Mouse (Mus musculus): ENCODE measurements around the gene Zfp119b.
A peak's percentile ranks its signal among the peaks of the same experiment; 100 is the strongest.
"Not testable (repeated sequence)": the region's sequence is repeated elsewhere in the genome, so short reads cannot be mapped to it uniquely, and the experiment has no call there.

The Zfp119b gene

DNA sequence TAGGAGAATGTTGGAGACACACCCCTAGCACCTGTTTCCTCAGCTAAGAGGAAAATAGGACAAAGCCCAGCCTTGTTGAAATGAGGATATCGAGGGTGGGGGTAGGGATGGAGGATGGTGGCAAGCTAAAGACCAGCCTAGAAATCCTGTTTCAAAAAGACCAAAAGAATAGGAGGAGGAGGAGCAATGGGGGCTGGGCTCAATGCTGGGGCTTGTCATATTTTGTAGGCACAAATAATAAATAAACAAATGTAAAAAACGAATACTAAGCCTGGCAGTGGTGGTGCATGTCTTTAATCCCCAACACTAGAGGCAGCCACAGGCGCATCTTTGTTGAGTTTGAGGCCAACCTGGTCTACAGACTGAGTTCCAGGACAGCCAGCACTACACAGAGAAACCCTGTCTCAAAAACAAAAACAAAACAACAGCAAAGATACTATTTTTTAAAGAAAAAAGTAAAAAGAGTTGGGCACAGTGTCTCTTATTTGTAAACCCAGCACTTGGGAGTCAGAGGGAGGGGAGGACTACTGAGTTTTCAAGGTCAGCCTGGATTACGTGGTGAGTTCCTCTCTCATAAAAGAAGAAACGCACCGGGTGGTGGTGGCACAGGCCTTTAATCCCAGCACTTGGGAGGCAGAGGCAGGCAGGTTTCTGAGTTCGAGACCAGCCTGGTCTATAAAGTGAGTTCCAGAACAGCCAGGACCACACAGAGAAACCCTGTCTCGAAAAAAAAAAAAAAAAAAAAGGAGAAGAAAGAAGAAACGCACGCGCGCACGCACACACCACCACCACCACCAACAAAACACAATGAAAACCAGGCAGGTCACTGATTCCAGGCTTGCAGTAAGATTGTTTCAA, 8.7 kb upstream of the Zfp119b start:
- no peak for DNase-seq (ENCODE audit: low spot score in 2 of 2)

DNA sequence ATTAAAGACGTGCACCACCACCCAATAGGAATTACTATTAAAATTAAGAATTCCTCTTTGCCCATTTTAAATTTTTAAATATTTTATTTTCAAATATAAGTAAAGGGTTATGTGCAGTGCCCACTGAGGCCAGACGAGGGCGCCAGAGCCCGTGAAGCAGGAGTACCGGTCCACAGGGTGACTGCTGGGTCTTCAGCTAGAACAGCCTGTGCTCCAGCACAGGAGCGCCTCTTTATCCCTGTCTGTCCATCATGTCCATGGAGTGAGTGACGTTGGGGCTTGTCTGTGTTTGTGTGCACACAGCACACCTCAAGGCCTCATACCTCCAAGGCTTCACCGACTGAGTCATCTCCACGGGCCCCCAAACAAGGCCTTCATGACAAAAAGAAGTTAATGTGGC, 7.9 kb upstream of the Zfp119b start:
- peak; percentile 45 to 72 for DNase-seq (ENCODE audit: low spot score in 2 of 2)

DNA sequence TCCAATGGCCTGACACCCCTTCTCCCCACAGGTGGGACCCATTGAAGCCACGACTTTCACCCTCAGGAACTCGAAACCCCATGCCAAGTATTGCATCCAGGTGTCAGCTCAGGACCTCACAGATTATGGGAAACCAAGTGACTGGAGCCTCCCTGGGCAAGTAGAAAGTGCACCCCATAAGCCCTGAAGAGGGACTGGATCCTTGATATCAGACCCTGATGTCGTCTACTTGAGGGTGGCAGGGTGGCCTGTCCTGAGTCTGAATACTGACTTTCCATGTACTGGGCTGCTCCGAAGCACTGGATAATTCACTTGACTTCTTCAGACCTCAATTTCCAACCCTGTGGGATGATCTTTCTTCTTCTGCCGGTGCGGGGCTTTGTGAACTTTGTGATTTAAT, 7.3 kb upstream of the Zfp119b start:
- no peak for DNase-seq (ENCODE audit: low spot score in 2 of 2)

DNA sequence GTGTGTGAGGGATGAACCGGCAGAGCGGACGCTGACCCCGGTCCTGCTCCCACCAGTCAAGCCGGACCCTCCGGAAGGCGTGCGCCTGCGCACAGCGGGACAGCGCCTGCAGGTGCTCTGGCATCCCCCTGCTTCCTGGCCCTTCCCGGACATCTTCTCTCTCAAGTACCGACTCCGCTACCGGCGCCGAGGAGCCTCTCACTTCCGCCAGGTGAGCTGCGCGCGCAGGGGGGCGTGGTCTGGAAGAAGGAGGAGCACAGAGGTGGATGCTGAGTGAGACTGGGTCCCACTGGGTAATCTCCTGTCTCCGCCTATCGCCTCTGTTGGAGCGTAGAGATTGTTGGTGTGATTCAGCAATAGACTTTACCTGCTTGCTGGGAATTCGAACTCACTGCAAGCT, 6.8 kb upstream of the Zfp119b start:
- DNase-seq (ENCODE audit: low spot score in 2 of 2) = peak; percentile 75 to 78

DNA sequence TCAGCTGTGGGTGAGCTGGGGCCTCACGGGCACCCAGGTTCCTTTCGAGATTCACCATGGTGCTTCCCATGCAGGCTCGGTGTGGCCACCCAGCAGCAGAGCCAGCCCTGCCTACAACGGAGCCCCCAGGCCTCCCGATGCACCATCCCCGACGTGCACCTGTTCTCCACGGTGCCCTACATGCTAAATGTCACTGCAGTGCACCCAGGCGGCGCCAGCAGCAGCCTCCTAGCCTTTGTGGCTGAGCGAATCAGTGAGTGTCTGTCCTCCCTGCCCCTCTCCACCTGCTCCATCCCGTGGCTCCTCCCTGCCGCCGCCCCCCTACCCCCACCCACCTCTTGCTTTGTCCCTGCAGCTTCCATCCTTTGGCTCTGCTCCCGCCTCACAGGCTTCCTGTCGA, 4.9 kb upstream of the Zfp119b start:
- no peak for DNase-seq (ENCODE audit: low spot score in 2 of 2)

DNA sequence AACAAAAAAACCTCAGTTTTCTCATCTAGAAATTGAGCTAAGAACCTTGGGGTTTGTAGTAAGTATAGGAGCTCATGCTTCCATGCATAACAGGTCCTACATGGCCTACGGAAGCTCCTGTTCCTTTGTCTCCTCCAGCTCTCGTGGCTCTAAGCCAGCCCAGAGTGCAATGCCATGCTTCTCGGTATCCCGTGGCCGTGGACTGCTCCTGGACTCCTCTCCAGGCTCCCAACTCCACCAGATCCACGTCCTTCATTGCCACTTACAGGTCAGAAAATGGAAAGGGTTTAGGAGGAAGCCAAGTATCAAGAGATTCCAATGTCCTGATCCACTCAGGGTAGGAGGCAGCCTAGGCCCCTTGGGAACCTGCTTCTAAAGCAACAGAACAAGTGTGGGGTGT, 4.5 kb upstream of the Zfp119b start:
- DNase-seq (ENCODE audit: low spot score in 2 of 2) = no peak

DNA sequence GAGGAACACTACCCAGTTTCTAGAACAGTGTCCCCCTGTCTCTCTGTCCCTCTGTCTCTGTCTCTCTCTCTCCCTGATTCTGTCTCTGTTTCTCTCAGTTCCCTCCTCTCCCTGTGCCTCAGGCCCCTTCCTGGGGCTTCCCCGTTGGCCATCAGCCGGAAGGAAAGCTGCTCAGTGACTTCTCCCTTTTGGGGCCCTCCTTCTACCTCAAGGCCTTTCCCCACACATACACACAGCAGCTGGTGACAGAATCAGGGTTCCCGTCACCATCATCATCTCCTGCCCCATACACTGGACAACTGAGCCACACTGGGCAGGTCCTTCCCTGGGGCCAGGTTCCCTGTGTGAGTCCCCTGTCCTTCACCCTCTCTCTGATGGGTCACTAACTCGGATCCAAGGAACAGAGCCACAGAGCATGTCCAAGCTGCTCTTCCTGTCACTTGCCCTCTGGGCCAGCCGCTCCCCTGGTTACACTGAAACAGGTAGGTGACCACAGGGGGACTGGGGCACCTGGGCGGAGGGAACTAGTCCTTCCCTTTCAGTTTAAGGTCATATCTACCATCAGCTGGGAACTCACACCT, 3.2 kb upstream of the Zfp119b start, which contains the start of gene Ebi3:
Gene Ebi3 (plus strand): TSS at position 194 of the 581 bp plus-strand sequence.
- DNase-seq (ENCODE audit: low spot score in 2 of 2) = peak in 1 of 2 experiments; percentile 3

DNA sequence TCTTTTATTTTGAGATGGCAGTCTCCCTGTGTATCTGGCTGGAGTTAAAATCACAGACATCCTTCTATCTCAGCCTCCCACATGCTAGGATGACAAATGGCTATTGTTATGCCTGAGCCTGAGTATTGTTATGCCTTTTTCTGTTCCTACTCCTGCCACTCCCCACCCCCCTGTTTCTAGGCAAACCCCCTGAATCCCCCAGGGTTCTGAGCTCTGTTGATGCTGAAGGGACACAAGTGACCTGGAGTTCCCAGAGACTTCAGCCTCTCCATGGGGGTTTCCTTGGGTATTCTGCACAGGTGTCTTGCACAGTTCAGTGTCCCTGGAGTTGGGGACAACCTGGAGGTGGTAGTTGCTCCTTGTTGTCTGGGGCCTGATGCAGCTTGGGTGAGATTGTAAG, 2.7 kb upstream of the Zfp119b start:
- no peak for DNase-seq (ENCODE audit: low spot score in 2 of 2)

DNA sequence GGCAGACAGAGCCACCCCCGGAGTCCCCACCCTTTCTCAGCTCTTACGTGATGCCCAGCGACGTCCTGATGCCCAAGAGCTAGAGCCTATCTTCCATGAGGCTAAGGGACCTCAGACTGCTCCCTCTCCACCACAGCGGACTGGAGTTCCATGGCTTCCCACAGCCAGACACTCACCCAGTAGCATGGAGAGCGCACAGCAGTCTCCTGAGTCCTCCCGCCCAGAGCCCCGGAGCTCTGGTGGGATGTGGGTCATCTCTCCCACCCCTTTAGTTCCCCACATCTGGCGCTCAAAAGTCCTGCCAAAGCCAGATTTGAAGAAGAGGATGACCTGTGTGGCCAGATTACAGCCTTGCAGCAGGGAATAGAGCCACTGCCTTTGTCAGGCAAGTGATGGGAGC, 1.3 kb upstream of the Zfp119b start:
- no peak for DNase-seq (ENCODE audit: low spot score in 2 of 2)

DNA sequence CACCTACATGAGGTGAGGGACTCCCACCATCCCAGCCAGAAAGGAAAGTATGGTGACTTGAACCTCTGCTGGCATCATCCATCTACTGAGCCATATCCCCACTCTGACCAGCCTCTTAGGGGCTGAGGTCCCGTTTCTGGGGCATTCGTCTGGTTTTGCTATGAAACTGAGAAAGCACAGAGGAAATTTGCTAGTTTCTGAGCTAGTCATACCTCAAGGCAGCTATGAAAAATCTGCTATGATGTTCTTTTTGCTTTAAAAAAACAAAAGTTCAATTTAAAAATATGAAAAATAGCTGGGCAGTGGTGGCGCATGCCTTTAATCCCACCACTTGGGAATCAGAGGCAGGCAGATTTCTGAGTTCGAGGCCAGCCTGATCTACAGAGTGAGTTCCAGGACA, 653 bp downstream of the Zfp119b start:
- no peak for DNase-seq (ENCODE audit: low spot score in 2 of 2)

DNA sequence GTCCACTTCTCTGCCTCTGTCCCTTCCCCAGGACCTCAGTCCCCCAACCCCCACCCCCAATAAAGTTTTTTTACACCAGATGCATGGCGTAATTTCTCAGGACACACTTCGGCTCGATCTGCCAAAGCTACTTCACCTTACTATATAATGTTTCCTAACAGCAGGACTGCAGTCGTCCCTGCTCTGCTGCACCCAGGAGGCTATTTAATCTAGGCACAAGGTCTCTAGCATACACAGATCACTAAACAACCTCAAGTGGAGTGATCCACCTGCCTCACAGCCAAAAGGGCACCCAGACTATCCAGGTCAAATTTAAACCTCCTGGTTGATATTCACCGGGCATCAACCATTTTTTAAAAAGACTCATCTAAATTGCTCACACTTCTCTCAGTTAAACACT, 3.6 kb downstream of the Zfp119b start:
- no peak for DNase-seq (ENCODE audit: low spot score in 2 of 2)

DNA sequence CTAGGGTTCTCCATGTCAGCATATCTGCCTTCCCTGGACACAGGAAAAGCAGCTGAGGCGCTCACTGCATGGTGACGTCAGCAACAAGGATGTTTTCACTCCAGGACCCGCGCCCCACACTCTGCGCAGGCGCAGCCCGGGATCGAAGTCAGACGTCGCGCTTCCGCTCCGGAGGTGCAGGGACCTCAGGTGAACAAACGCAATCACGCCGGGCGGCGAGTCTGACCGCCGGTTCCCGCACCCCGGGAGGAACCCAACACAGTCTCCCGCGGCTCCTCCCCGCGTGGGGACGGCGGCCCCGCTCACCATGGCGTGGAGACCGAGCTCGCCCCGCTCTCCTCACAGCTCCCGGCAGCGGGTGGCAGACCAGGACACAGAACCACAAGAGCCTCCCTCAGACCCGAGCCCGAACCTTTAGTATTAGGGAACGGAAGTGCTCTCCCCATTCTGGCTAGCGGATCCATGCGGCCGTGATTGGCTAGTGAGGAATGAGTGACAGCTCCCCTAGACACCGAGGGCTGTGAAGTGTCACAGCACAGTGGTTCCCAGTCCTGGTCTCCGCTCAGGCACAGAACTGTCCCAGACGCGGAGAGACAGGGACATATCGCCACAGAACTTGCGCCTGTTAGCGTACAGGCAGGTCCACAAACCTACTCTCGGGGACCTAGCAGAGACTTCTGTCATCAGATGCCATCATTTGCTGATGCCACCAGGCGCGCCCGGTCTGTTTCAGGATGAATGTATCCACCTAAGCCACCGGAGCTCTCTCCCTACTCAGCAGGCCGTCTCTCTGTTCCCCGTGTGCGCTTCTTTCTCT, 4.2 kb downstream of the Zfp119b start:
- DNase-seq (ENCODE audit: low spot score in 2 of 2) = peak; percentile 71 to 79

DNA sequence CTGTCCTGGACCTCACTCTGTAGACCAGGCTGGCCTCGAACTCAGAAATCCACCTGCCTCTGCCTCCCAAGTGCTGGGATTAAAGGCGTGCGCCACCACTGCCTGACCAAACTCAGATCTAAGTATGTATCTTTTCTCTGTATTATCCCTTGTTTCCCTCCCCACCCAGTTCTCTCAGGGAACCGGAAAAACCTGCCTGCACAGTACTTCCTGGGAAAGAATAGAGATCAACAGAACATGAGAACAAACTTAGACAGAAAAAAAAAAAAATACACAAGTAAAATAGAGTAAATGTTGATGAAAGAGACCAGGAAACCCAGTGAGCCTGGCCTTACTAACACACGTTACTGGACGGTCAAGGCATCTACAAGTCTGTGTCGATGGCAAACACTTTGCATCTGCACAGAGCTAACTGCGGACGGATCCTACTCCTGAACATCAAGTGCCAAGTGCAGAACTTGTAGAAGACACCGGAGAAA, 4.9 kb downstream of the Zfp119b start:
- DNase-seq (ENCODE audit: low spot score in 2 of 2) = not testable (repeated sequence)

DNA sequence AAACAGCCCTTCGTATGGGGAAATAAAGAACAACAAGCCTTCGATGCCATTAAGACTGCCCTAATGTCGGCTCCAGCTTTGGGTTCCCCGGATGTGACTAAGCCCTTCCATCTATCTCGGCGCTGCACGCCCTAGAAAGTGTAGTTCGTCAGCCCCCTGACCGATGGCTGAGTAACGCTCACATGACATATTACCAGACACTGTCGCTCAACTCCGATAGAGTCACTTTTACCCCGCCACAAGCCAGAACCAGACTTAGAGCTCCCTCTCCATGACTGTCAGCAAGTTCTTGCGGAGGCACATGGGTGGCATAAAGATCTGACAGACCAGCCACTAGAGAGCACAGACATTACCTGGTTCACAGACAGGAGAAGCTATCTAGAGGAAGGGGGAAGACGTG, 16.1 kb downstream of the Zfp119b start:
- DNase-seq (ENCODE audit: low spot score in 2 of 2) = no peak

DNA sequence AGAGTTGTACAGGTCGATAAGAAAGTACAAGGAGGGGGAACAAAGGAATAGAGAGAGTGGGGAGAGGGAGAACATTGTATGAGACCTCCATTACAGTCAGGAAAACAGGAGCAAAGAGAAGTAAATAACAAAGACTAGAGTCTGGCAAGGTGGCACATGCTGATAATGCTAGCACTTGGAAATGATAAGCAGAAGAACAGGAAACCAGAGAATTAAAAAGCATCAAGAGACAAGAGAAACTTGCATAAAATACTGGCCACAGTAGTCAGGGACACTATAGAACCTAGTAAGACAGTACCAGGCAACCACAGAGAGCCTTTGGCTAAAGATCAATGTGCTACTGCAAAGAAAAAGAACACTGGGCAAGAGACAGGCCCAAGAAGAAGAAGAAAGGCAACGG, 16.7 kb downstream of the Zfp119b start:
- no peak for DNase-seq (ENCODE audit: low spot score in 2 of 2)

DNA sequence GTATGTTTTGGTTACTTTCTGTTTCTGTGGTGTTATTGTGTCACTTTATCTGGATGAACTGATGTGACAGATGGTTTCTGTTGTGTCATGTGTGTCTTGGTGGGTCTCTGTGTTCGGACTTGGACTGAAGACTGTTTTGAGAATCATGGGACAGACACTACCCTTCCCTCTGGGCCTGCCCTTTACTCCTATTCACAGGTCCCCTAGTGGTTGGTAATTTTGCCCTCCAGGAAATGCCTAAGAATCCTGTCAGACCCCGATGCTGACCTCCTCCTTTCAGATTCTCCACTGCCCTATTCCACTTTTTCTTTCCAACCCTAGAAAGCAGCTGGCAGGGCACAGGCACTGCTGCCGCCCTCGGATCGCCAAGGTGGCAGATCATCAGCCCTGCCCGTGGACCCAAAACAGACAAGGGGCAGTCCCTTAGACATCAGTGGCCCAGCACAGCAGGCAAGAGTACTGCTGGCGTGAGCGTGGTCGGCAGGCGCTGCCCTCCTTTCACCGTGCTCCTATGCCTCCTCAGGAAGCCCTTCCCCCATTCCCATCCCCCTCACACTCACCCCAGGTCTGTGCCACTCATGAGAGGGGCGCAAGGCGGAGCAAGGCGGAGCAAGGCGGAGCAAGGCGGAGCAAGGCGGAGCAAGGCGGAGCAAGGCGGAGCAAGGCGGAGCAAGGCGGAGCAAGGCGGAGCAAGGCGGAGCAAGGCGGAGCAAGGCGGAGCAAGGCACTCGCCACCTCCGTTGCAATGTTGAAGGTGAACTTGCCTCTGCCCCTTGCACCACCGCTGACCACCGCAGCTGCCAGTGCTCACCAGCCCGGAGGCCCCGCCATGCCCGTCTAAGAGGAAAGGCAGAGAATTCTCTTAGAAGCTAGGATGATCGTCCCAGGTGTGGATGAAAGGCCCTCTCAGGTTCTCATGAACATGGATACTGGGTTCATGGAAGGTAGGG, 17.5 kb downstream of the Zfp119b start:
- peak; percentile 41 to 52 for DNase-seq (ENCODE audit: low spot score in 2 of 2)

DNA sequence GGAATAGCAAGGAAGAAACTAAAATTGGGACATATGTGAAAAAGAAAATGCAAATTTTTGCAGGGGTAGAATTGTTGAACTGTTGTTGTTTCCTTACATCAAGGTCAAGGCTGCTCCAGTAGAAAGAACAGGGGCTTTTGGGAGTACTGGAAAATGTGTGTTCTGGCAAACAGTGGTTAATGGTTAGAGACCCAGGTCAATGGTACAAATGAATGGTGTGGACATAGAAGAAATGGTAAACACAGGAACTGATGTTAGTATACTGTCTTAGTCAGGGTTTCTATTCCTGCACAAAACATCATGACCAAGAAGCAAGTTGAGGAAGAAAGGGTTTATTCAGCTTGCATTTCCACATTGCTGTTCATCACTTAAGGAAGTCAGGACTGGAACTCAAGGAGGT, 42.6 kb downstream of the Zfp119b start:
- no peak for DNase-seq (ENCODE audit: low spot score in 2 of 2)

DNA sequence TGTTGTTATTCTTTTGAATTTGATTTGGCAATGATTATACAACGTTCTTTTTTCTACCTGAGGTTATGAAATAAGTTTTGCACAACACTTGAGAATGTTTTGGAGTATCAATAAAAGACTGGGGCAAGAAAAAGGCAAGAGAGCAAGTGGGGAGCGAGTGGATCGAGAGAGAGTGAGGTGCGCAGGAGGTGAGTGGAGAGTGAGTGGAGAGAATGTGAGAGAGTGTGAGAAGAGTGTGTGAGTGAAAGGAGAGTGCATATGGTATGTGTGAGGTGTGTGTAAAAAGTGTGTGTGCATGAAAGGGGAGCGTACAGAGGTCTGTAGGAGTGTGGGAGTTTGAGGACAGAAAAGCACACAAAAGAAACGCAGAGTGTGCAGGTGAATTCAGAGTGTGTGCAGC, 45.2 kb downstream of the Zfp119b start:
- DNase-seq (ENCODE audit: low spot score in 2 of 2) = no peak

DNA sequence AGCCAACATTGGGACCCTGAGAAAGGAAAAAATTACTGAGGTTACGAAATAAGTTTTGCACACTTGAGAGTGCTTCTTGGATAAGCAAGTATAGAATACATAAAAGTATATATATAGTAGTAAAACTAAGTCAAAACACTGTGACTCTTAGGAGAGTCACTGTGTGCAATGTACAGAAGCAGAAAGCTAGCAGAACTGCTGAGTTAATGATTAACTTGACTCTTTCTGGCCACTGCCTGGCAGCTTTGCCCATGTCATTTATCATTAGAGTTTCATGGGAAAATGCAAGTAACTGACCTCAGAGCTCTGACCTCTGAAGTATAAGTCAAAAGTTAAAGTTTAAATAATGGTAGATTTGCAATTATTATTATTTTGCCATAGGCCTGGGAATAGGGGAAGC, 45.6 kb downstream of the Zfp119b start:
- no peak for DNase-seq (ENCODE audit: low spot score in 2 of 2)

DNA sequence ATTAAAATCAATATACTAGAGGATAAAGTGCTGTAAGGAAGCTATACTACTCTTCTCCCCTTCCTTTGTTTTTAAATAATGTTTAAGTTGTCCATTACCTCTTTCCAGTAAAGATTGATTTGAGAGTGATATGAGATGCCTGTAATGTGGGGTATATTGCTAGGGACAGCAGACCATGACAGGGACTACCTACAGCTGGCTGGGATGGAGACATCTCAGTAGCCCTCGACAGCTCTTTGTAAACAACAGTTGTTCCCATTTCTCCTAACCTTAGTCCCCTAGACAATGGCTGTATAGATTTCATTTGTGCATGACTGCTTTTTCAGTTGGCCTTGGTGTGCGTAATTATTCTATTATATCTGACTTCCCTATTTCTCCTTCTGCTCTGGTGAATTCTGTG, 46.2 kb downstream of the Zfp119b start:
- DNase-seq (ENCODE audit: low spot score in 2 of 2) = no peak

DNA sequence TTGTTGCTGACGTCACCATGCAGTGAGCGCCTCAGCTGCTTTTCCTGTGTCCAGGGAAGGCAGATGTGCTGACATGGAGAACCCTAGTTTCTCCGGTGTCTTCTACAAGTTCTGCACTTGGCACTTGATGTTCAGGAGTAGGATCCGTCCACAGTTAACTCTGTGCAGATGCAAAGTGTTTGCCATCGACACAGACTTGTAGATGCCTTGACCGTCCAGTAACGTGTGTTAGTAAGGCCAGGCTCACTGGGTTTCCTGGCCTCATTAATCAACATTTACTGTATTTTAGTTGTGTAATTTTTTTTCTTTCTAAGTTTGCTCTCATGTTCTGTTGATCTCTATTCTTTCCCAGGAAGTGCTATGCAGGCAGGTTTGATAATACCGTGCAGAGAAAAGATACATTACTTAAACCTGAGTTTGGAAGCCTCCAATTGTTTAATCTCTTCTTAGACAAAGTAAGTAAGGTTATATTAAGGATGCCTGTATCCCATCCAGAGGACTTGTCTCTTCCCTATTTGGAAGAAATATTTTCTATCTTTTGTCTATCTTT, 56.8 kb downstream of the Zfp119b start:
- peak in 1 of 2 experiments; percentile 5 for DNase-seq (ENCODE audit: low spot score in 2 of 2)
